Mouse (Mus musculus): ENCODE measurements at regions not wholly inside any gene's neighbourhood (a gene's known extent, or its start where the extent isn't known, plus 50 kb on each side); places are given as distances from the start of the nearest gene placed in this dataset.

DNA sequence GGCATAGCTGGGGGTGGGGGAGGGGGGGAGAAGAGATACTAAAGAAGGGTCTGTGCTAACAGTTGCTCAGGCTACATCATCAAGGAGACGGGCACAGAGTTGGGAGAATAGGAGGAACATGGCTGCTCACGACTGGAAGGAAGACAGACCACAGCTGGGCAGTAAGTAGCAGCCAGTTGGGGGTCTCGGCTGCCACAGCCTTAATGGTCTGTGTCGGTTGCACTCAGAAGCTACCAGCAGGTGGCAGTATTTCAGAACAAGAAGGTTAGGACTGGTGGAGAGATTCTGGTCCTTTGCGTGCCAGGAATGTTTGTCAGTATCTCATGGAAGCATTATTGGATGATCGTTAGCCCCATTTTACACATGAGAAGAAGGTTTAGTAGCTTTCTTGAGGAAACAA, 185.9 kb downstream of the Cyp26b1 start:
- Histone ChIP-seq H3K27ac (ENCODE audit: low read depth, low read length) (no peak overlapping the region), H3K9ac (ENCODE audit: low read depth, low read length) (no peak overlapping the region), H3K36me3 (ENCODE audit: control insufficient read depth, insufficient read depth) (no peaks in the 10 kb centered on the region), H3K27me3 (replicated peaks; ENCODE audit: control insufficient read depth, insufficient read depth, low read length) (peaks cover 10% of the 10 kb centered on the region; the same call in 1 of the 2 replicates), H3K4me3 (ENCODE audit: low read depth, low read length) (no peak overlapping the region), H3K9me3 (ENCODE audit: control insufficient read depth) (no peaks in the 10 kb centered on the region), H3K4me1 (replicated peaks; ENCODE audit: control insufficient read depth, insufficient read depth, low read length) (0 out of 2 replicates have a peak, but pooled peaks cover 4% of the 10 kb centered on the region), H3K4me2 (replicated peaks; ENCODE audit: low read depth) (no peak overlapping the region)
- no peak for ATAC-seq
- WGBS: 13% methylated on average over 6 of the region's 6 CpGs
- peak; percentile 88 for TF ChIP-seq CTCF (IDR thresholded peaks at IDR 0.05; ENCODE audit: low read depth)

DNA sequence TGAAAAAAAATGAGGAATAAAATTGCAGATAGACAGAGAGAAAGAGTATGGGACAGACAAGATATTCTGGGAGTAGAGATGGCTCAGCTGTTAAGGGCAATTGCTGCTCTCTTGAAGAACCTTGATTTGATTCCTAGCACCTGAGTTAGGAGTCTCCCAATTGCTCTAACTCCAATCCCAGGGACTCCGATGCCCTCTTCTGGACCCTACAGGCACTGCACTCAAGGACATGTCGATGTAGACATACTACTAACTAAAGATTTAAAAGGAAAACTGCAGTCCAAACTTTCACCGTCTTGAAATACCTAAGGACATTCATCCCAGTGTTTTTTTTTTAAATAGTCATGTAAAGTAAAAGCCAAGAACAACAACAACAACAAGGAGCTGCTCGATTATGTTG, 189.0 kb downstream of the Cyp26b1 start:
- Histone ChIP-seq H3K9ac (ENCODE audit: low read depth, low read length) (no peak overlapping the region), H3K9me3 (ENCODE audit: control insufficient read depth) (no peaks in the 10 kb centered on the region), H3K27ac (ENCODE audit: low read depth, low read length) (no peak overlapping the region), H3K4me3 (ENCODE audit: low read depth, low read length) (no peak overlapping the region), H3K27me3 (replicated peaks; ENCODE audit: control insufficient read depth, insufficient read depth, low read length) (peaks cover 10% of the 10 kb centered on the region; the same call in 1 of the 2 replicates), H3K36me3 (ENCODE audit: control insufficient read depth, insufficient read depth) (no peaks in the 10 kb centered on the region), H3K4me2 (replicated peaks; ENCODE audit: low read depth) (no peak overlapping the region), H3K4me1 (replicated peaks; ENCODE audit: control insufficient read depth, insufficient read depth, low read length) (0 out of 2 replicates have a peak, but pooled peaks cover 1% of the 10 kb centered on the region)
- WGBS: 66% methylated on average over 4 of the region's 4 CpGs
- ATAC-seq: no peak
- TF ChIP-seq CTCF (IDR thresholded peaks at IDR 0.05; ENCODE audit: low read depth): peak; percentile 58

DNA sequence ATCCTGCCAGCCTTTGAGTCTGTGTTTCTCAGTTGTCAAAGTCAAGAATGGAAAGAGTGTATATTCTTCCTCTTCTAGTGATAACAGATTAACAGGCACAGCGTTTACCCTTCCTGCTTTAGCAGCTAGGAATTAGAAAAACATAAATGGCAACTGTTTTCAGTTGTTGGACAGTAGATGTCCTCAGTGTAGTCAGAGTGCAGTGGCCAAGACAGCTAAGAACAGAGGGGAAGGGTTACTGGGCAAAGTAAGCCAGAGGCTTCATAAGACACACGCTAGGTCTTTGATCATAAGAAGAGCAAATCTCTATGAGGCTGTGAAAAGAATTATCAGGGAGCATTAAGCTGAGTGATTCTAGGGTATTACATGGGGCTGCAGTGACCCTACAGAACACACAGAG, 191.3 kb downstream of the Cyp26b1 start:
- Histone ChIP-seq H3K4me2 (replicated peaks; ENCODE audit: low read depth) (no peak overlapping the region), H3K27ac (ENCODE audit: low read depth, low read length) (no peak overlapping the region), H3K4me1 (replicated peaks; ENCODE audit: control insufficient read depth, insufficient read depth, low read length) (no peaks in the 10 kb centered on the region), H3K9ac (ENCODE audit: low read depth, low read length) (no peak overlapping the region), H3K36me3 (ENCODE audit: control insufficient read depth, insufficient read depth) (no peaks in the 10 kb centered on the region), H3K27me3 (replicated peaks; ENCODE audit: control insufficient read depth, insufficient read depth, low read length) (peaks cover 7% of the 10 kb centered on the region; the same call in 1 of the 2 replicates), H3K4me3 (ENCODE audit: low read depth, low read length) (no peak overlapping the region), H3K9me3 (ENCODE audit: control insufficient read depth) (no peaks in the 10 kb centered on the region)
- 69% methylated on average over 2 of the region's 2 CpGs for WGBS
- no peak for TF ChIP-seq CTCF (IDR thresholded peaks at IDR 0.05; ENCODE audit: low read depth)
- no peak for ATAC-seq

DNA sequence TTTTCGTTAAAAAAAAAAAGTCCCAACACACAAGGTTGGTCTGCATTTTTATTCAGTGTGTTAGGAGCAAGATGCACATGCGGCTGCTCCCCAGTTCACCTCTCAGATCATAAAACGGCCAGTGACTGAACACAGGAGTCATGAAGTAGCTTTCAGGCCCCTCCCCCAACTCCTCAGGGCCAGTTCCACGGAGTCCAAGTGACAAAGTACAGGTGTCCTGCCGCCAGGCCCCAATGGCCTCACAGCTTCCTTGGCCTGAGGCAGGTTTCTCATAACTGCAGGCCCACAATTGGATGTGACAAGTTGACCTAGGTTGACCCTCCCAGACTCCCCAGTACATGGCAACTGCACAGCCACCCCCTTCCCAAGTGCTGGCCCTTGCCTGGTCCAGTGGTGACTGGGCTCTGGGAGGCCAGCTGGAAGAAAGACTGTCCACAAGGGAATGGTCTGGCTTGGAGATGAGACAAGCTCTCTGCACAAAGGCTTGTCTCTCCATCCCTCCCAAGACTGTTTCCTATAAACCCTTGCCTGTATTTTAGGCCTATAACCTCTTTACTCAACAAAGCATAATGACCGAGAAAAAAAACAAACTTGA, 199.1 kb downstream of the Cyp26b1 start:
- H3K27me3 ChIP-seq (replicated peaks; ENCODE audit: control insufficient read depth, insufficient read depth, low read length): peaks cover 3% of the 10 kb centered on the region; the same call in 1 of the 2 replicates
- H3K4me1 ChIP-seq (replicated peaks; ENCODE audit: control insufficient read depth, insufficient read depth, low read length): no peaks in the 10 kb centered on the region
- H3K36me3 ChIP-seq (ENCODE audit: control insufficient read depth, insufficient read depth): no peaks in the 10 kb centered on the region
- no peak overlapping the region for H3K4me2 ChIP-seq (replicated peaks; ENCODE audit: low read depth)
- WGBS: 49% methylated on average over 6 of the region's 6 CpGs
- ATAC-seq: peak; percentile 72
- H3K4me3 ChIP-seq (ENCODE audit: low read depth, low read length): no peak overlapping the region
- no peaks in the 10 kb centered on the region for H3K9me3 ChIP-seq (ENCODE audit: control insufficient read depth)
- H3K9ac ChIP-seq (ENCODE audit: low read depth, low read length): no peak overlapping the region
- no peak for TF ChIP-seq CTCF (IDR thresholded peaks at IDR 0.05; ENCODE audit: low read depth)
- no peak overlapping the region; the same call in 1 of the 2 replicates for H3K27ac ChIP-seq (ENCODE audit: low read depth, low read length)

GRCm38 (mm10) chr6:84393519-84394231, 200.0 kb downstream of the Cyp26b1 start:
- H3K27ac ChIP-seq (ENCODE audit: low read depth, low read length): no peak overlapping the region
- no peaks in the 10 kb centered on the region for H3K4me1 ChIP-seq (replicated peaks; ENCODE audit: control insufficient read depth, insufficient read depth, low read length)
- no peaks in the 10 kb centered on the region for H3K9me3 ChIP-seq (ENCODE audit: control insufficient read depth)
- no peak overlapping the region for H3K4me3 ChIP-seq (ENCODE audit: low read depth, low read length)
- no peak overlapping the region for H3K9ac ChIP-seq (ENCODE audit: low read depth, low read length)
- WGBS: 71% methylated on average over 9 of the region's 9 CpGs
- H3K36me3 ChIP-seq (ENCODE audit: control insufficient read depth, insufficient read depth): no peaks in the 10 kb centered on the region
- no peak for ATAC-seq
- no peak overlapping the region for H3K4me2 ChIP-seq (replicated peaks; ENCODE audit: low read depth)
- H3K27me3 ChIP-seq (replicated peaks; ENCODE audit: control insufficient read depth, insufficient read depth, low read length): peaks cover 3% of the 10 kb centered on the region; the same call in 1 of the 2 replicates
- TF ChIP-seq CTCF (IDR thresholded peaks at IDR 0.05; ENCODE audit: low read depth): no peak

- no peaks in the 10 kb centered on the region for H3K9me3 ChIP-seq (ENCODE audit: control insufficient read depth)
- H3K36me3 ChIP-seq (ENCODE audit: control insufficient read depth, insufficient read depth): no peaks in the 10 kb centered on the region
- no peak for ATAC-seq
- no peaks in the 10 kb centered on the region for H3K4me1 ChIP-seq (replicated peaks; ENCODE audit: control insufficient read depth, insufficient read depth, low read length)
- no peak for TF ChIP-seq CTCF (IDR thresholded peaks at IDR 0.05; ENCODE audit: low read depth)
- H3K4me3 ChIP-seq (ENCODE audit: low read depth, low read length): no peak overlapping the region
- H3K9ac ChIP-seq (ENCODE audit: low read depth, low read length): no peak overlapping the region
- WGBS: 84% methylated on average over 14 of the region's 14 CpGs
- H3K27ac ChIP-seq (ENCODE audit: low read depth, low read length): no peak overlapping the region
- peaks cover 3% of the 10 kb centered on the region; the same call in 1 of the 2 replicates for H3K27me3 ChIP-seq (replicated peaks; ENCODE audit: control insufficient read depth, insufficient read depth, low read length)
- no peak overlapping the region for H3K4me2 ChIP-seq (replicated peaks; ENCODE audit: low read depth)
These were observed 200.8 kb downstream of the Cyp26b1 start for GRCm38 (mm10) chr6:84392752-84393511.

Measured in intestine, postnatal 0 days (tissue).